Comparison of ENCODE assay signal across 17 mouse cellular contexts in genomic region chr19:37494806-37495205, GRCm38 (mm10). TPM values are rescaled to one million over a fixed set of nuclear protein-coding genes. Genes with fewer than 3 reads are reported as not detected.
DNase-seq lines count a peak whose midpoint lies in the region; ATAC-seq and TF ChIP-seq lines count a peak whose summit lies in the region.
"Had no signal": no experiment of that assay in that cellular context is flagged by ENCODE, and none has a peak within 500 bp of the region (broad histone marks: within the 10 kb centered on the region; RNA-seq: fewer than 3 reads in every experiment).

No protein-coding gene starts in this region.

- no peaks in the 10 kb centered on the region for H3K9me3 ChIP-seq in heart, embryonic 11.5 days (replicated peaks; ENCODE audit: control insufficient read depth, low read length)
- H3K9me3 ChIP-seq in heart, embryonic 12.5 days (replicated peaks) = no peaks in the 10 kb centered on the region
- peaks cover 3% of the 10 kb centered on the region for H3K9me3 ChIP-seq in G1E (replicated peaks)
- H3K9me3 ChIP-seq in liver, embryonic 12.5 days (replicated peaks) = no peaks in the 10 kb centered on the region
- peaks cover 19% of the 10 kb centered on the region for H3K9me3 ChIP-seq in megakaryocyte, embryonic 14.5 days
- H3K9me3 ChIP-seq: heart, embryonic 15.5 days; hindbrain, embryonic 13.5 days; kidney, embryonic 15.5 days; neural tube, embryonic 12.5 days had no signal

- WGBS in heart, embryonic 11.5 days (ENCODE audit: insufficient replicate concordance) = 70% methylated on average over 4 of the region's 4 CpGs
- WGBS in heart, embryonic 12.5 days = 69% methylated on average over 4 of the region's 4 CpGs
- WGBS in liver, embryonic 12.5 days (ENCODE audit: insufficient replicate concordance) = 54% methylated on average over 4 of the region's 4 CpGs

- DNase-seq in G1E (ENCODE audit: low spot score) (no peak), MN1 (ENCODE audit: low spot score) (no peak)
- DNase-seq in gastrocnemius, postnatal 4 days (ENCODE audit: low spot score in 2 of 2) = no peak
- DNase-seq: cerebellum, adult 2 months; gastrocnemius, postnatal 25 days; right cerebral cortex, postnatal 14 days had no signal

- ATAC-seq in heart, embryonic 11.5 days (replicated peaks; ENCODE audit: insufficient number of reproducible peaks, low FRiP score, low TSS enrichment) = no peak
- no peak for ATAC-seq in heart, embryonic 12.5 days (ENCODE audit: insufficient number of reproducible peaks, low FRiP score)
- no peak for ATAC-seq in G1E (ENCODE audit: extremely low read depth, insufficient number of reproducible peaks, low FRiP score, poor library complexity, severe bottlenecking)
- ATAC-seq in liver, embryonic 12.5 days = no peak
- ATAC-seq: intestine, embryonic 16.5 days had no signal

- H3K36me3 ChIP-seq in heart, embryonic 11.5 days (ENCODE audit: control insufficient read depth, insufficient read depth, low read length) = no peaks in the 10 kb centered on the region
- H3K36me3 ChIP-seq in heart, embryonic 12.5 days = no peaks in the 10 kb centered on the region
- no peaks in the 10 kb centered on the region for H3K36me3 ChIP-seq in G1E (replicated peaks)
- no peaks in the 10 kb centered on the region for H3K36me3 ChIP-seq in liver, embryonic 12.5 days
- no peaks in the 10 kb centered on the region for H3K36me3 ChIP-seq in megakaryocyte, embryonic 14.5 days (replicated peaks; ENCODE audit: low read length)
- H3K36me3 ChIP-seq: heart, embryonic 15.5 days; hindbrain, embryonic 13.5 days; kidney, embryonic 15.5 days; neural tube, embryonic 12.5 days had no signal

- H3K9ac ChIP-seq in heart, embryonic 11.5 days (ENCODE audit: low read depth, low read length) = no peak overlapping the region
- H3K9ac ChIP-seq in heart, embryonic 12.5 days = no peak overlapping the region
- H3K9ac ChIP-seq in liver, embryonic 12.5 days = 0 out of 2 replicates have a peak overlapping the region, but pooled peaks have one; percentile 10
- H3K9ac ChIP-seq: forebrain, postnatal 0 days; heart, embryonic 15.5 days; hindbrain, embryonic 13.5 days; kidney, embryonic 15.5 days; neural tube, embryonic 12.5 days had no signal

- H3K27ac ChIP-seq in heart, embryonic 11.5 days (ENCODE audit: low read depth, low read length) = peak overlapping the region; percentile 76
- no peak overlapping the region for H3K27ac ChIP-seq in heart, embryonic 12.5 days (ENCODE audit: poor library complexity, severe bottlenecking)
- peak overlapping the region; percentile 70; the same call in 1 of the 2 replicates for H3K27ac ChIP-seq in liver, embryonic 12.5 days
- H3K27ac ChIP-seq: heart, embryonic 15.5 days; hindbrain, embryonic 13.5 days; kidney, embryonic 15.5 days; neural tube, embryonic 12.5 days had no signal

- H3K4me2 ChIP-seq in heart, embryonic 11.5 days = peak overlapping the region; percentile 42
- H3K4me2 ChIP-seq in heart, embryonic 12.5 days = no peak overlapping the region
- peak overlapping the region; percentile 52 for H3K4me2 ChIP-seq in liver, embryonic 12.5 days
- H3K4me2 ChIP-seq: heart, embryonic 15.5 days; hindbrain, embryonic 13.5 days; midbrain, embryonic 11.5 days; neural tube, embryonic 12.5 days had no signal

- TF ChIP-seq CTCF in G1E (IDR thresholded peaks at IDR 0.05; ENCODE audit: low read depth, low read length) = no peak

- peaks cover 11% of the 10 kb centered on the region for H3K27me3 ChIP-seq in heart, embryonic 11.5 days (ENCODE audit: control insufficient read depth, insufficient read depth, low read length)
- peaks cover 19% of the 10 kb centered on the region for H3K27me3 ChIP-seq in heart, embryonic 12.5 days (replicated peaks)
- H3K27me3 ChIP-seq in G1E (ENCODE audit: insufficient read depth, low read length) = peaks cover 8% of the 10 kb centered on the region
- H3K27me3 ChIP-seq in liver, embryonic 12.5 days (replicated peaks) = peaks cover 27% of the 10 kb centered on the region
- H3K27me3 ChIP-seq in megakaryocyte, embryonic 14.5 days (replicated peaks) = peaks cover 42% of the 10 kb centered on the region
- H3K27me3 ChIP-seq: heart, embryonic 15.5 days; hindbrain, embryonic 13.5 days; kidney, embryonic 15.5 days; neural tube, embryonic 12.5 days had no signal

- H3K4me1 ChIP-seq in heart, embryonic 11.5 days (ENCODE audit: control insufficient read depth, insufficient read depth, low read length) = peaks cover 7% of the 10 kb centered on the region
- H3K4me1 ChIP-seq in heart, embryonic 12.5 days (replicated peaks) = peaks cover 7% of the 10 kb centered on the region; the same call in 1 of the 2 replicates
- peaks cover 54% of the 10 kb centered on the region for H3K4me1 ChIP-seq in G1E (ENCODE audit: insufficient read depth, low read depth, low read length)
- H3K4me1 ChIP-seq in liver, embryonic 12.5 days = peaks cover 43% of the 10 kb centered on the region
- peaks cover 21% of the 10 kb centered on the region for H3K4me1 ChIP-seq in megakaryocyte, embryonic 14.5 days
- H3K4me1 ChIP-seq: hindbrain, embryonic 13.5 days; neural tube, embryonic 12.5 days had no signal

- no peak overlapping the region for H3K4me3 ChIP-seq in heart, embryonic 11.5 days (ENCODE audit: low read depth, low read length)
- H3K4me3 ChIP-seq in heart, embryonic 12.5 days = no peak overlapping the region
- peak overlapping the region; percentile 57; the same call in 1 of the 2 replicates for H3K4me3 ChIP-seq in G1E (ENCODE audit: low read depth, low read length)
- no peak overlapping the region for H3K4me3 ChIP-seq in liver, embryonic 12.5 days
- peak overlapping the region; percentile 14 for H3K4me3 ChIP-seq in megakaryocyte, embryonic 14.5 days (replicated peaks)
- H3K4me3 ChIP-seq: heart, embryonic 15.5 days; hindbrain, embryonic 13.5 days; kidney, embryonic 15.5 days; neural tube, embryonic 12.5 days had no signal

RNA-seq across cellular contexts. Expression of gene Exoc6, which starts 55.4 kb away (rescaled TPM):
- 22.3 TPM in 2 replicates for polyA plus RNA-seq in heart, embryonic 11.5 days (2014; fragmentation: Nextera tagmentation; extraction: Ambion mirVana)
- polyA plus RNA-seq in heart, embryonic 12.5 days (2016; fragmentation: Nextera tagmentation; extraction: Ambion mirVana) = 21.7 and 21.8 TPM in 2 replicates
- total RNA-seq in G1E (2014; fragmentation: Nextera tagmentation) (90.4 and 92.8 TPM in 2 replicates), G1E (2017) (100 and 117 TPM in 2 replicates)
- 25.6 and 26.0 TPM in 2 replicates for polyA plus RNA-seq in G1E (2012)
- 45.1 and 47.0 TPM in 2 replicates for polyA plus RNA-seq in liver, embryonic 12.5 days (2016; fragmentation: Nextera tagmentation; extraction: Ambion mirVana)
- 6.6 and 14.1 TPM in 2 replicates for polyA plus RNA-seq in megakaryocyte, embryonic 14.5 days (2012; ENCODE audit: insufficient read depth, low replicate concordance)
- total RNA-seq in gastrocnemius, postnatal 4 days (2021) = 10 to 100 TPM; 40.5 to 48.2 TPM

Comparison
In these comparisons a context has a peak if more than half of its experiments do, and no peak if none do; other contexts are left out.
1. H3K4me3 ChIP-seq: peak in G1E (single experiment) and megakaryocyte, embryonic 14.5 days (single experiment); none in heart, embryonic 11.5 days (single experiment), heart, embryonic 12.5 days (single experiment) and liver, embryonic 12.5 days (single experiment).